Mouse (Mus musculus) stomach, postnatal 0 days (tissue): ENCODE measurements around the gene Anapc5. TPM values are rescaled to one million over a fixed set of nuclear protein-coding genes. Genes with fewer than 3 reads are reported as not detected.

ENCODE experiments used
- ATAC-seq: fragments of 200-750 bp; cut with Nextera tagmentation; 2 replicates; pipeline ENCODE4 v1.8.0; 2017; ENCODE audit not compliant: low FRiP score, low TSS enrichment
- DNase-seq: peaks from one replicate; pipeline ENCODE4 v3.0.0-alpha.2; 2016; ENCODE audit warnings: low spot score
- H3K27ac ChIP-seq: fragments of 300-500 bp; sonication (generic); replicated peaks from 2 replicates; pipeline ENCODE4 v1.5.1; 2014; ENCODE audit warnings: mild to moderate bottlenecking, control low read depth
- H3K27me3 ChIP-seq: fragments of 300-500 bp; sonication (generic); 2 replicates; pipeline ENCODE4 v1.6.1; 2014; ENCODE audit warnings: low read length; ENCODE audit not compliant: control insufficient read depth, insufficient read depth
- H3K36me3 ChIP-seq: fragments of 300-500 bp; sonication (generic); 2 replicates; pipeline ENCODE4 v1.6.1; 2014; ENCODE audit warnings: low read length, mixed read lengths; ENCODE audit not compliant: control insufficient read depth, insufficient read depth
- H3K4me1 ChIP-seq: fragments of 300-500 bp; sonication (generic); replicated peaks from 2 replicates; pipeline ENCODE4 v1.6.1; 2014; ENCODE audit warnings: antibody characterized with exemption; ENCODE audit not compliant: control insufficient read depth, insufficient read depth
- H3K4me2 ChIP-seq: fragments of 300-500 bp; sonication (generic); replicated peaks from 2 replicates; pipeline ENCODE4 v1.6.1; 2014; ENCODE audit warnings: low read depth, mild to moderate bottlenecking, control low read depth, moderate library complexity
- H3K4me3 ChIP-seq: fragments of 300-500 bp; sonication (generic); 2 replicates; pipeline ENCODE4 v1.5.1; 2014; ENCODE audit warnings: low read depth, low read length, control low read depth
- H3K9ac ChIP-seq: fragments of 300-500 bp; sonication (generic); 2 replicates; pipeline ENCODE4 v1.6.1; 2014; ENCODE audit warnings: mild to moderate bottlenecking, low read length, control low read depth, mixed read lengths
- H3K9me3 ChIP-seq: fragments of 300-500 bp; sonication (generic); 2 replicates; pipeline ENCODE4 v1.6.1; 2016; ENCODE audit warnings: low read length; ENCODE audit not compliant: control insufficient read depth
- CTCF ChIP-seq: IDR thresholded peaks from 2 replicates; pipeline ENCODE4 v1.5.1; 2016; ENCODE audit warnings: antibody characterized with exemption, low read depth, mild to moderate bottlenecking, moderate library complexity
- EP300 ChIP-seq: optimal IDR thresholded peaks from 2 replicates; pipeline ENCODE3; 2016; ENCODE audit warnings: antibody characterized with exemption
- WGBS: fragments of 180-500 bp; shearing (Covaris S2); extraction: QIAGEN DNeasy Blood & Tissue Kit; methylation state at CpG from one replicate; pipeline ENCODE4 v1.1.7; 2014; 5-methylcytosine and 5-hydroxymethylcytosine counted together
- polyA plus RNA-seq: library from polyadenylated mRNA; unstranded; fragments of >200 nt; fragmentation: Nextera tagmentation; extraction: Ambion mirVana; gene quantifications from 2 replicates; pipeline ENCODE4 v1.2.1, GENCODE M21; 2015

Anapc5 gene
- polyA plus RNA-seq, 1 experiment from 2014 or later: 169 TPM

DNA sequence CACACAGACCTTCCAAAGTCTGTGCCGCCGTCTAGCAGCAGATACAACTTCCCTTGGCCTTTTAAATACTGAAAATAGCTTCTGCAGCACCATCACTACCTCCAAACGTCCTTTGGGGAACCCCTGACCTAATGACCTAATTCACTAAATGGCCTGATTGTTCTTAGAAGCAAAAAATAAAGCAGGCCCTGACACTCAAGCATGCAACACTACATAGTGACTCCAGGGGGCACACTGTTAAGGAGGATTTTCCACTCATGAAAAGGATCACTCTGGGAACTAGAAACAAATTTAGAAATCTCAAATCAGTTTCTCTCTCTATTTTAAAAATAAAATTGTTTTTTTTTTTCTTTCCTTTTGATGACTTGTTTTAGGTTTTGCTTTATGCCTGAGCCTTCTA lies 15.6 kb downstream of the Anapc5 start:
- H3K4me3 ChIP-seq: no peak overlapping the region
- ATAC-seq: no peak
- H3K4me2 ChIP-seq: no peak overlapping the region
- no peak for DNase-seq
- H3K36me3 ChIP-seq: peaks cover 40% of the 10 kb centered on the region
- WGBS: 60% methylated on average over 3 of the region's 3 CpGs
- H3K9ac ChIP-seq: no peak overlapping the region
- H3K27me3 ChIP-seq: no peaks in the 10 kb centered on the region
- TF ChIP-seq CTCF (peak; percentile 61), EP300 (no peak)
- no peak overlapping the region for H3K27ac ChIP-seq
- H3K4me1 ChIP-seq: no peaks in the 10 kb centered on the region
- no peaks in the 10 kb centered on the region for H3K9me3 ChIP-seq

- H3K36me3 ChIP-seq: peaks cover 46% of the 10 kb centered on the region
- DNase-seq: no peak
- TF ChIP-seq CTCF (no peak), EP300 (no peak)
- no peaks in the 10 kb centered on the region for H3K27me3 ChIP-seq
- 58% methylated on average over 9 of the region's 9 CpGs for WGBS
- H3K9me3 ChIP-seq: no peaks in the 10 kb centered on the region
- no peak overlapping the region for H3K4me2 ChIP-seq
- no peak overlapping the region for H3K4me3 ChIP-seq
- H3K4me1 ChIP-seq: no peaks in the 10 kb centered on the region
- H3K27ac ChIP-seq: no peak overlapping the region
- H3K9ac ChIP-seq: no peak overlapping the region
- ATAC-seq: no peak
Measured at GRCm38 (mm10) chr5:122802706-122803105, 18.4 kb downstream of the Anapc5 start.

DNA sequence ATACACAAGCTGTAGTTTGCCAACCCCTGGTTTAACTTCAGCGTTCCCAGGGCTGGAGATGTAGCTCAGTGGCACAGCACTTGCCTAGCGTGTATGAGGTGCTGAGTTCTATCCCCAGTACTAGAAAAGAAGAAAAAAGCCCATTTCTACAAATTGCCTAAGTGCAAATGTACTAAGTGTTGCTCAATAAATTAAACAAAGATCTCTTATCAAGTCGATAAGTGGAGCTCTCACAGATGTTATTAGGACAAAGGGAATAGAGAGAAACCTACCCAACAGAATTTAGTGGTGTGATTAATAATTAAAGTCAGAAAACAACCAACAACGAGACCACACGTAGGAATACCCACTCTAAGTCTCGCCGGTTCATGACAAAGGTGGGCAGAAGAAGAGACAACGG lies 19.5 kb downstream of the Anapc5 start:
- ATAC-seq: no peak
- H3K27ac ChIP-seq: no peak overlapping the region
- H3K36me3 ChIP-seq: peaks cover 39% of the 10 kb centered on the region
- H3K4me1 ChIP-seq: no peaks in the 10 kb centered on the region
- no peaks in the 10 kb centered on the region for H3K9me3 ChIP-seq
- H3K4me2 ChIP-seq: no peak overlapping the region
- 85% methylated on average over 8 of the region's 8 CpGs for WGBS
- no peak overlapping the region for H3K4me3 ChIP-seq
- H3K27me3 ChIP-seq: no peaks in the 10 kb centered on the region
- no peak for DNase-seq
- no peak for TF ChIP-seq EP300
- TF ChIP-seq CTCF: no peak
- H3K9ac ChIP-seq: no peak overlapping the region

GRCm38 (mm10) chr5:122800345-122801010 lies 20.7 kb downstream of the Anapc5 start:
- ATAC-seq (no peak), DNase-seq (peak; percentile 50)
- no peaks in the 10 kb centered on the region for H3K27me3 ChIP-seq
- no peak overlapping the region for H3K27ac ChIP-seq
- WGBS: 55% methylated on average over 13 of the region's 13 CpGs
- no peaks in the 10 kb centered on the region for H3K9me3 ChIP-seq
- H3K4me2 ChIP-seq: no peak overlapping the region
- TF ChIP-seq CTCF (no peak), EP300 (no peak)
- peaks cover 42% of the 10 kb centered on the region for H3K36me3 ChIP-seq
- no peaks in the 10 kb centered on the region for H3K4me1 ChIP-seq
- no peak overlapping the region for H3K9ac ChIP-seq
- no peak overlapping the region for H3K4me3 ChIP-seq

DNA sequence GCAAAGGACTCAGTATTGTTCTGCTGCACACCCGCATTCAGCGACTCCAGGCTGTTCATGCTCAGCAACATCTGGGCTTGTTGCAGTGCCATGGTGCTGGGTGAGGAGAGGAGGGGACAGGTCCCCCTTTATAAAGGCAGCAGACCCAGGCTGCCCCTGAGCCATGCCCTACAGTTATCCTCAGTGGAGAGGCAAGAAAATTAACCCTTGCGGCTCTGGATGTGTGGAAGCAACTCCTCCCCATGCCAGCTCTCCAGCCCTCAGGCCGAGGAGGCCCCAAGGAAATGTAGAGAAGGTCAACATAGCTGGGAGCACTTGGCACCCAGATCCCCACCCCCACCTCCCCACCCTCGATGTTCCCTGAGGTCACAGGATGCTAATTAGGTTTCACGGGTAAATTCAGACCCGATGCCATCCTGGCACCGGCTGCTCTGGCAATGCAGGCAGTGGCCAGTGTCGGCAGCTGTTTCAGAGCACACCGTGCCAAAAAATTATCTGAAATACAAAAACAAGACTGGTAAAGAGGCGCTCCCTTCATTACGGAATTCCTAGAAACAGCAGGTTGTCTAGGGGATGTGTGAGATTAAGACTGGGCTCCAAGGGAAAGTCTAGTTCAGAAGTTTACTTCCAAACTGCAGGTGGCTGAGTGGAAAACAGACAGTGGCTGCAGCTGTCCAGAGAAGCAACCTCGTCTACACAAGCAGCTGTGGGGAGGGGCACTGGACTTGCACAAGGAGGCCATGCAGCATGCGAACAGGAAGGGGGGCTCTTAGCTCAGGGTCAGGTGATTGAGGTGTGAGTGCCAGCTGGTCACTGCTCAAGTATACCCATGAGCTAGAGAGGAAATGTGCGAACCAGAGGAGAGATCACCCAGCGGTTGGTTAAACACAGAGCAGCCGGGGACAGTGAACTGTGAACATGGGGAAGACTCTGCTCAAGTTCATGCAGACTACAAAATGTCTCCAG lies 21.5 kb downstream of the Anapc5 start:
- Histone ChIP-seq H3K27me3 (no peaks in the 10 kb centered on the region), H3K9me3 (no peaks in the 10 kb centered on the region), H3K4me2 (no peak overlapping the region), H3K36me3 (peaks cover 36% of the 10 kb centered on the region), H3K27ac (no peak overlapping the region), H3K4me3 (no peak overlapping the region), H3K9ac (no peak overlapping the region), H3K4me1 (no peaks in the 10 kb centered on the region)
- DNase-seq (peak; percentile 19), ATAC-seq (peak; percentile 16; the same call in 1 of the 2 replicates)
- WGBS: 72% methylated on average over 17 of the region's 17 CpGs
- TF ChIP-seq EP300 (no peak), CTCF (no peak)
